ENCODE assay signal across 9 mouse cellular contexts in genomic region chr17:25507799-25508198, GRCm38 (mm10). TPM values are rescaled to one million over a fixed set of nuclear protein-coding genes. Genes with fewer than 3 reads are reported as not detected.
DNase-seq lines count a peak whose midpoint lies in the region; ATAC-seq lines count a peak whose summit lies in the region.
"Had no signal": no experiment of that assay in that cellular context is flagged by ENCODE, and none has a peak within 500 bp of the region (broad histone marks: within the 10 kb centered on the region; RNA-seq: fewer than 3 reads in every experiment).

No protein-coding gene starts in this region.

- H3K27me3 ChIP-seq in heart, embryonic 16.5 days (ENCODE audit: control insufficient read depth, insufficient read depth, low read length): peaks cover 2% of the 10 kb centered on the region; the same call in 1 of the 2 replicates

- ATAC-seq in common myeloid progenitor, adult 5-6 weeks (replicated peaks; ENCODE audit: low read depth, poor library complexity, severe bottlenecking): peak; percentile 60; the same call in 1 of the 2 replicates
- ATAC-seq in heart, embryonic 16.5 days (replicated peaks; ENCODE audit: extremely low read depth, insufficient read depth, low FRiP score): 0 out of 2 replicates have a peak, but pooled peaks have one; percentile 41

- H3K4me1 ChIP-seq in heart, embryonic 16.5 days (ENCODE audit: control insufficient read depth, insufficient read depth, low read length): no peaks in the 10 kb centered on the region
- H3K4me1 ChIP-seq: heart, embryonic 13.5 days had no signal

- H3K4me3 ChIP-seq in heart, embryonic 16.5 days (ENCODE audit: low read length): no peak overlapping the region
- H3K4me3 ChIP-seq: heart, embryonic 13.5 days had no signal

- H3K9ac ChIP-seq in heart, embryonic 16.5 days (ENCODE audit: low read length): no peak overlapping the region
- H3K9ac ChIP-seq: heart, embryonic 13.5 days had no signal

- DNase-seq in 416B (ENCODE audit: low read depth) (peak; percentile 70), R1 (ENCODE audit: low read depth, low spot score) (peak; percentile 69)
- DNase-seq in kidney, postnatal 4 days: peak; percentile 85
- DNase-seq in lung, adult 18-20 months: peak; percentile 46 to 55
- DNase-seq in retina, embryonic 14.5 days (ENCODE audit: low spot score): peak; percentile 92
- peak; percentile 66 to 67 for DNase-seq in urinary bladder, postnatal 36 days (ENCODE audit: low spot score in 2 of 2)

- H3K36me3 ChIP-seq in heart, embryonic 16.5 days (ENCODE audit: control insufficient read depth, insufficient read depth): no peaks in the 10 kb centered on the region
- H3K36me3 ChIP-seq: heart, embryonic 13.5 days had no signal

- WGBS in heart, embryonic 16.5 days: 9% methylated on average over 3 of the region's 3 CpGs

- H3K4me2 ChIP-seq in heart, embryonic 16.5 days (ENCODE audit: low read depth, low read length): no peak overlapping the region
- H3K4me2 ChIP-seq: heart, embryonic 13.5 days had no signal

- H3K27ac ChIP-seq in heart, embryonic 16.5 days (ENCODE audit: low read length): no peak overlapping the region
- H3K27ac ChIP-seq: heart, embryonic 13.5 days had no signal

- no peaks in the 10 kb centered on the region for H3K9me3 ChIP-seq in heart, embryonic 16.5 days (replicated peaks; ENCODE audit: control insufficient read depth, low read length)
- H3K9me3 ChIP-seq: heart, embryonic 13.5 days had no signal

RNA-seq across cellular contexts. Expression of gene Sstr5, which starts 10.7 kb away (rescaled TPM):
- total RNA-seq in common myeloid progenitor, adult 5-6 weeks (2017): not detected in 2 replicates
- 0.07 and 0.12 TPM in 2 replicates for polyA plus RNA-seq in heart, embryonic 16.5 days (2015; fragmentation: Nextera tagmentation; extraction: Ambion mirVana)

RNA-seq across cellular contexts. Expression of gene Tekt4, which starts 53.4 kb away (rescaled TPM):
- not detected in 2 replicates for total RNA-seq in common myeloid progenitor, adult 5-6 weeks (2017)
- polyA plus RNA-seq in heart, embryonic 16.5 days (2015; fragmentation: Nextera tagmentation; extraction: Ambion mirVana): 0.81 and 1.5 TPM in 2 replicates
